Mouse (Mus musculus): ENCODE measurements around the gene Gm15013. TPM values are rescaled to one million over a fixed set of nuclear protein-coding genes. Genes with fewer than 3 reads are reported as not detected.

Gene Gm15013
- total and polyA plus RNA-seq, 3 experiments, result not detected

DNA sequence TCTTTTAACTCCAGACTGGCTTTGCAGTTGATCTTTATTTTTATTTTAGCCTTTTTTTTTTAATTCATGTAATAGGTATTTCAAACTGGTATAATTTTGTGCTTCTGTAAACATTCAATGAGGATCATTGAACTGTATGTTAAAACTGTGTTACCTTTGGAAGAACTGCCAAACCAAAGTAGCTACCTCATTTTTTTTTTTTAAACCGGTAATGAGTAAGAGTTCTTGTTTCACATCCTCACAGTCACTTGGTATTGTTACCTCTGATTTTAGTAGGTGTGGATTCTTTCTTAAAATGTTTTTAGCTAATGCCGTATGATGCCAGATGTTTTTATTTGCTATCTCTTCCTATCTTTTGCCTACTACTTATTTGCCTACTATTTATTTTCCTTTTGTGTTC lies 8.1 kb upstream of the Gm15013 start:
- TF ChIP-seq EP300 (IDR thresholded peaks at IDR 0.05; ENCODE audit: insufficient read depth, low read depth, low read length) (no peak), POLR2A (IDR thresholded peaks at IDR 0.05; ENCODE audit: insufficient read depth, low read depth, low read length) (no peak), CTCF (IDR thresholded peaks at IDR 0.05) (no peak)
- no peaks in the 10 kb centered on the region for H3K27me3 ChIP-seq (ENCODE audit: control insufficient read depth, insufficient read depth, low read length)
- H3K36me3 ChIP-seq (ENCODE audit: control insufficient read depth, insufficient read depth, low read length), result no peaks in the 10 kb centered on the region
- no peaks in the 10 kb centered on the region for H3K4me1 ChIP-seq (ENCODE audit: control insufficient read depth, insufficient read depth, low read length)
- no peak overlapping the region for H3K27ac ChIP-seq
- no peak overlapping the region for H3K4me3 ChIP-seq
- WGBS, result 81% methylated on average over 2 of the region's 2 CpGs
- no peak overlapping the region for H3K9ac ChIP-seq (ENCODE audit: low read depth, low read length)
- H3K79me2 ChIP-seq (replicated peaks; ENCODE audit: control insufficient read depth, insufficient read depth, low read length), result no peaks in the 10 kb centered on the region
- no peak for DNase-seq
- intact Hi-C loops (cut with DNase I), result no loop called here

- peak within 1 kb of the TSS; percentile 63 for H3K4me3 ChIP-seq
- TF ChIP-seq POLR2A (IDR thresholded peaks at IDR 0.05; ENCODE audit: insufficient read depth, low read depth, low read length) (peak; percentile 64), EP300 (IDR thresholded peaks at IDR 0.05; ENCODE audit: insufficient read depth, low read depth, low read length) (no peak), CTCF (IDR thresholded peaks at IDR 0.05) (no peak)
- H3K79me2 ChIP-seq (replicated peaks; ENCODE audit: control insufficient read depth, insufficient read depth, low read length), result no peaks in the 10 kb centered on the region
- H3K27me3 ChIP-seq (ENCODE audit: control insufficient read depth, insufficient read depth, low read length), result no peaks in the 10 kb centered on the region
- H3K36me3 ChIP-seq (ENCODE audit: control insufficient read depth, insufficient read depth, low read length), result no peaks in the 10 kb centered on the region
- H3K9ac ChIP-seq (ENCODE audit: low read depth, low read length), result peak within 1 kb of the TSS; percentile 63
- H3K27ac ChIP-seq, result peak within 1 kb of the TSS; percentile 78
- DNase-seq, result peak; percentile 80 to 88
- intact Hi-C loops (cut with DNase I), result no loop called here
- WGBS, result 9% methylated on average over 43 of the region's 43 CpGs
- no peaks in the 10 kb centered on the region for H3K4me1 ChIP-seq (ENCODE audit: control insufficient read depth, insufficient read depth, low read length)
These were observed 29.2 kb downstream of the Gm15013 start, which contains the start of gene Tbc1d8b for GRCm38 (mm10) chrX:139684775-139685695. TSS of gene Tbc1d8b (plus strand) at chrX:139684996.

DNA sequence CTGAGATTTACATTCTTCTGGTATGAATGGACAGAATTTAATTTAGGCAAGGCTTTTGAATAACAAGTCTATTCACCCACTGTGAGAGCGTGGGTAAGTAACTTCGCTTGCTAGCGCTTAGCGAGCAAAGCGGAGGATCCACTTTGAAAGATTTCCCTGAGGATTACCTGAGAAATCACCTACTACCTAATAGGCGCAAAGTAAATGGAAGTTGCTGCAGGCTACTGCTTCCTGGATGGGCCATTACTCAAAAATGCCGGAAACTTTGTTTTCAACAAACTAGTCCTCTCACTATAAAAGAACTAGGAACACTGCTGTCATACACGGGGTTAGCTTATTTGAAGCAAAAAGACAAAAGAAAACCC lies 29.9 kb downstream of the Gm15013 start:
- Histone ChIP-seq H3K79me2 (replicated peaks; ENCODE audit: control insufficient read depth, insufficient read depth, low read length) (no peaks in the 10 kb centered on the region), H3K36me3 (ENCODE audit: control insufficient read depth, insufficient read depth, low read length) (no peaks in the 10 kb centered on the region), H3K4me1 (ENCODE audit: control insufficient read depth, insufficient read depth, low read length) (no peaks in the 10 kb centered on the region), H3K27me3 (ENCODE audit: control insufficient read depth, insufficient read depth, low read length) (no peaks in the 10 kb centered on the region), H3K4me3 (peak overlapping the region; percentile 63), H3K9ac (ENCODE audit: low read depth, low read length) (peak overlapping the region; percentile 41; the same call in 1 of the 2 replicates), H3K27ac (peak overlapping the region; percentile 77)
- TF ChIP-seq POLR2A (IDR thresholded peaks at IDR 0.05; ENCODE audit: insufficient read depth, low read depth, low read length) (no peak), EP300 (IDR thresholded peaks at IDR 0.05; ENCODE audit: insufficient read depth, low read depth, low read length) (no peak), CTCF (IDR thresholded peaks at IDR 0.05) (no peak)
- DNase-seq, result no peak
- intact Hi-C loops (cut with DNase I), result no loop called here
- WGBS, result 24% methylated on average over 8 of the region's 8 CpGs

- WGBS, result 76% methylated on average over 2 of the region's 2 CpGs
- no peak for DNase-seq
- no peak overlapping the region for H3K27ac ChIP-seq
- H3K4me1 ChIP-seq (ENCODE audit: control insufficient read depth, insufficient read depth, low read length), result no peaks in the 10 kb centered on the region
- no peaks in the 10 kb centered on the region for H3K36me3 ChIP-seq (ENCODE audit: control insufficient read depth, insufficient read depth, low read length)
- H3K79me2 ChIP-seq (replicated peaks; ENCODE audit: control insufficient read depth, insufficient read depth, low read length), result no peaks in the 10 kb centered on the region
- no peaks in the 10 kb centered on the region for H3K27me3 ChIP-seq (ENCODE audit: control insufficient read depth, insufficient read depth, low read length)
- intact Hi-C loops (cut with DNase I), result loop anchor here (5.0 kb wide), 1 partner anchor 249 kb away; no protein-coding TSS in a partner anchor
- TF ChIP-seq CTCF (IDR thresholded peaks at IDR 0.05) (peak; percentile 64), EP300 (IDR thresholded peaks at IDR 0.05; ENCODE audit: insufficient read depth, low read depth, low read length) (no peak), POLR2A (IDR thresholded peaks at IDR 0.05; ENCODE audit: insufficient read depth, low read depth, low read length) (no peak)
- no peak overlapping the region for H3K9ac ChIP-seq (ENCODE audit: low read depth, low read length)
- no peak overlapping the region for H3K4me3 ChIP-seq
These were observed 48.5 kb downstream of the Gm15013 start for GRCm38 (mm10) chrX:139665829-139666228.

Other genes with a start within 250 kb of the Gm15013 start
- under 1 TPM; 0.05 to 0.07 TPM for gene D330045A20Rik, start 234.1 kb downstream of the Gm15013 start, total RNA-seq (2021)
- 0.04 and 0.06 TPM in 2 replicates for gene D330045A20Rik, start 234.1 kb downstream of the Gm15013 start, polyA plus RNA-seq (2012; rRNA removed)
- gene Rnf128, start 151.2 kb downstream of the Gm15013 start, total RNA-seq (2021), result 10 to 100 TPM; 69.3 to 82.4 TPM
- 16.4 and 26.1 TPM in 2 replicates for gene Rnf128, start 151.2 kb downstream of the Gm15013 start, polyA plus RNA-seq (2012; rRNA removed)
- gene Tbc1d8b, start 29.5 kb downstream of the Gm15013 start, total RNA-seq (2021), result 1 to 10 TPM; 4.9 to 6.3 TPM
- 1.2 and 3.2 TPM in 2 replicates for gene Tbc1d8b, start 29.5 kb downstream of the Gm15013 start, polyA plus RNA-seq (2012; rRNA removed)
- gene Ripply1, start 67.9 kb upstream of the Gm15013 start, total RNA-seq (2021), result not detected
- gene Ripply1, start 67.9 kb upstream of the Gm15013 start, polyA plus RNA-seq (2012; rRNA removed), result not detected in 2 replicates
- not detected for gene Cldn2, start 86.3 kb upstream of the Gm15013 start, total RNA-seq (2021)
- gene Cldn2, start 86.3 kb upstream of the Gm15013 start, polyA plus RNA-seq (2012; rRNA removed), result 0.16 TPM in 1 of 2 replicates, not detected in the other
- 1 to 10 TPM; 3.3 to 5.4 TPM for gene Morc4, start 157.2 kb upstream of the Gm15013 start, total RNA-seq (2021)
- 1.7 and 4.3 TPM in 2 replicates for gene Morc4, start 157.2 kb upstream of the Gm15013 start, polyA plus RNA-seq (2012; rRNA removed)

Data from heart, adult 2 months (tissue).